Mouse (Mus musculus): ENCODE results near the gene Dohh. TPM values are rescaled to one million over a fixed set of nuclear protein-coding genes. Genes with fewer than 3 reads are reported as not detected.

Gene Dohh
- polyA plus RNA-seq, 1 experiment from 2014 or later: 61.4 TPM

DNA sequence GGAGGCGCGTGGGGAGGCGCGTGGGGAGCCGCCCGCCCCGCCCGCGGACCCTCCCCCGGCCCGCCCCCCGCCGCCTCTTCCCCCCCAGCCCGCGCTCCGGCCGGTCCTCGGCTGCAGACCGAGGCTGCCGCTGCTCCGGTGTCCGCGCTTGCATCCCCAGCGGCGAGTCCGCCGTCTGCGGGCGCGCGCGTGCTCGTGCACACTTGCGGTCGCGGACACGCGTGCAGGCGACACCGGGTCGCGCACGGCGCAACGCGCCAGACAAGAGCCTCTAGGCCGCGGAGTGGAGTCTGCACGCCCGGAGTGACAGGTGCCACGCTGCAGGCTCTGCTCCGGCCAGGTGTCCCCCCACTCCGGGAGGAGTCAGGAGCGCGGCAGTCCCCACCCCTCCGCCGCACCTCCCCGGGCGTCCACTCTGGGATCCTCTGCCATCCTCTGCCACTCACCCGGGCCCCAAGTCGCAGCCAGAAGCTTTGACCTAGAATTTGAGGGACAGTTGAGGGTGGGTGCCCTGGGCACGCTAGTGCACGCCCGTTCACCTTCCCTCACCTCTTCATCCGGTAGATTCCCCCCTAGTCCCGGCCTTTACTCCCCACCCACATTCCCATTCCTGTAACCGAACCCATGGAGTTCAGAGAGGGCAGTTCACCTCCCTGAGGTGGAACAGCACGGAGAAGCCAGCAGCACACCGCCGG is 46.8 kb downstream of the Dohh start:
- Histone ChIP-seq H3K9me3 (ENCODE audit: control insufficient read depth, low read length) (no peaks in the 10 kb centered on the region), H3K36me3 (ENCODE audit: control insufficient read depth, insufficient read depth, low read length) (no peaks in the 10 kb centered on the region), H3K27me3 (replicated peaks; ENCODE audit: control insufficient read depth, insufficient read depth, low read length) (peaks cover 6% of the 10 kb centered on the region; the same call in 1 of the 2 replicates), H3K4me2 (ENCODE audit: low read depth, low read length) (peak overlapping the region; percentile 97), H3K4me1 (ENCODE audit: control insufficient read depth, insufficient read depth, low read length) (peaks cover 15% of the 10 kb centered on the region), H3K9ac (ENCODE audit: low read depth, low read length) (peak overlapping the region; percentile 80), H3K27ac (replicated peaks; ENCODE audit: low read depth, low read length) (peak overlapping the region; percentile 89), H3K4me3 (ENCODE audit: low read depth, low read length) (peak overlapping the region; percentile 80)
- DNase-seq (ENCODE audit: low spot score): no peak
- peak; percentile 13; the same call in 1 of the 2 replicates for ATAC-seq (ENCODE audit: low read depth)
- WGBS: 2% methylated on average over 29 of the region's 70 CpGs

- DNase-seq (ENCODE audit: low spot score): peak; percentile 71
- no peaks in the 10 kb centered on the region for H3K36me3 ChIP-seq (ENCODE audit: control insufficient read depth, insufficient read depth, low read length)
- ATAC-seq (ENCODE audit: low read depth): no peak
- H3K27me3 ChIP-seq (replicated peaks; ENCODE audit: control insufficient read depth, insufficient read depth, low read length): peaks cover 6% of the 10 kb centered on the region; the same call in 1 of the 2 replicates
- WGBS: 20% methylated on average over 15 of the region's 15 CpGs
- peak overlapping the region; percentile 80 for H3K4me3 ChIP-seq (ENCODE audit: low read depth, low read length)
- H3K9me3 ChIP-seq (ENCODE audit: control insufficient read depth, low read length): no peaks in the 10 kb centered on the region
- peaks cover 15% of the 10 kb centered on the region; the same call in 1 of the 2 replicates for H3K4me1 ChIP-seq (ENCODE audit: control insufficient read depth, insufficient read depth, low read length)
- H3K4me2 ChIP-seq (ENCODE audit: low read depth, low read length): peak overlapping the region; percentile 97
- H3K9ac ChIP-seq (ENCODE audit: low read depth, low read length): peak overlapping the region; percentile 80; the same call in 1 of the 2 replicates
- no peak overlapping the region for H3K27ac ChIP-seq (replicated peaks; ENCODE audit: low read depth, low read length)
These were observed 47.4 kb downstream of the Dohh start for GRCm38 (mm10) chr10:81431526-81432168.

DNA sequence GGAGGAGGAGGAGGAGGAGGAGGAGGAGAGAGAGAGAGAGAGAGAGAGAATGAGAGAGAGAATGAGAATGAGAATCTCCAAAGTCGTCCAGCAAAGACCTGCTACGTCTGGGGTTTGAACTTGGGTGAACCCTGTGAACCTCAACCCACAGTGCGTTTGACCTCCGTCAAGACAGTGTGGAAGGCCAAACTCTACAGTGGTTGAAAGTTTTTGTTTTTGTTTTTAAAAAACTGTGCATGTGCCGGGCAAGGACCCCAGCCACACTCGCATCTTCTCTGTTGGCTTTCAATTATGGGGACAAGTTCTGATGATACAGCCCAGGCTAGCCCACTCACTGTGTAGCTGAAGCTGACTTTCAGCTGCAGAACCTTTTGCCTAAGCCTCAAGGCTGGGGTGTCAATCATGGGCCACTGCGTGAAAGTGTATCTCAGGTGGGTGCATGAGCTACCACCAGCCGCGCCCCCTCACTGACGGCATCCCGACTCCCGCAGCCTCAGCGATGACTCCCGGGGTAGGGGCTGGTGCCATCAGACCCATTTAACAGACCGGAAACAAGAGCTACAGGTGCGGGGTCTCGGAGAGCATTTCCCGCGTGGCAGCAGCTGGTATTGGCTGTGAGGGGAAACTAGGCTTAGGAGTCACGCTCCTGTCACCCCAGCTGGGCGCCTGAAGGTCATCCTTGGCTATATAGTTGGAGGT is 48.1 kb downstream of the Dohh start:
- H3K9me3 ChIP-seq (ENCODE audit: control insufficient read depth, low read length): no peaks in the 10 kb centered on the region
- no peak; the same call in 1 of the 2 replicates for ATAC-seq (ENCODE audit: low read depth)
- 67% methylated on average over 21 of the region's 21 CpGs for WGBS
- peaks cover 6% of the 10 kb centered on the region; the same call in 1 of the 2 replicates for H3K27me3 ChIP-seq (replicated peaks; ENCODE audit: control insufficient read depth, insufficient read depth, low read length)
- H3K9ac ChIP-seq (ENCODE audit: low read depth, low read length): peak overlapping the region; percentile 30; the same call in 1 of the 2 replicates
- H3K4me3 ChIP-seq (ENCODE audit: low read depth, low read length): peak overlapping the region; percentile 13; the same call in 1 of the 2 replicates
- no peaks in the 10 kb centered on the region for H3K36me3 ChIP-seq (ENCODE audit: control insufficient read depth, insufficient read depth, low read length)
- H3K4me1 ChIP-seq (ENCODE audit: control insufficient read depth, insufficient read depth, low read length): peaks cover 14% of the 10 kb centered on the region; the same call in 1 of the 2 replicates
- H3K27ac ChIP-seq (replicated peaks; ENCODE audit: low read depth, low read length): no peak overlapping the region
- no peak for DNase-seq (ENCODE audit: low spot score)
- peak overlapping the region; percentile 57 for H3K4me2 ChIP-seq (ENCODE audit: low read depth, low read length)

GRCm38 (mm10) chr10:81432868-81433262 is 48.6 kb downstream of the Dohh start:
- Histone ChIP-seq H3K36me3 (ENCODE audit: control insufficient read depth, insufficient read depth, low read length) (no peaks in the 10 kb centered on the region), H3K9ac (ENCODE audit: low read depth, low read length) (peak overlapping the region; percentile 60), H3K27me3 (replicated peaks; ENCODE audit: control insufficient read depth, insufficient read depth, low read length) (peaks cover 4% of the 10 kb centered on the region; the same call in 1 of the 2 replicates), H3K4me2 (ENCODE audit: low read depth, low read length) (peak overlapping the region; percentile 57), H3K4me3 (ENCODE audit: low read depth, low read length) (peak overlapping the region; percentile 30), H3K9me3 (ENCODE audit: control insufficient read depth, low read length) (no peaks in the 10 kb centered on the region), H3K27ac (replicated peaks; ENCODE audit: low read depth, low read length) (no peak overlapping the region), H3K4me1 (ENCODE audit: control insufficient read depth, insufficient read depth, low read length) (peaks cover 12% of the 10 kb centered on the region; the same call in 1 of the 2 replicates)
- DNase-seq (ENCODE audit: low spot score): peak; percentile 98
- peak; percentile 91 for ATAC-seq (ENCODE audit: low read depth)
- 4% methylated on average over 17 of the region's 17 CpGs for WGBS

DNA sequence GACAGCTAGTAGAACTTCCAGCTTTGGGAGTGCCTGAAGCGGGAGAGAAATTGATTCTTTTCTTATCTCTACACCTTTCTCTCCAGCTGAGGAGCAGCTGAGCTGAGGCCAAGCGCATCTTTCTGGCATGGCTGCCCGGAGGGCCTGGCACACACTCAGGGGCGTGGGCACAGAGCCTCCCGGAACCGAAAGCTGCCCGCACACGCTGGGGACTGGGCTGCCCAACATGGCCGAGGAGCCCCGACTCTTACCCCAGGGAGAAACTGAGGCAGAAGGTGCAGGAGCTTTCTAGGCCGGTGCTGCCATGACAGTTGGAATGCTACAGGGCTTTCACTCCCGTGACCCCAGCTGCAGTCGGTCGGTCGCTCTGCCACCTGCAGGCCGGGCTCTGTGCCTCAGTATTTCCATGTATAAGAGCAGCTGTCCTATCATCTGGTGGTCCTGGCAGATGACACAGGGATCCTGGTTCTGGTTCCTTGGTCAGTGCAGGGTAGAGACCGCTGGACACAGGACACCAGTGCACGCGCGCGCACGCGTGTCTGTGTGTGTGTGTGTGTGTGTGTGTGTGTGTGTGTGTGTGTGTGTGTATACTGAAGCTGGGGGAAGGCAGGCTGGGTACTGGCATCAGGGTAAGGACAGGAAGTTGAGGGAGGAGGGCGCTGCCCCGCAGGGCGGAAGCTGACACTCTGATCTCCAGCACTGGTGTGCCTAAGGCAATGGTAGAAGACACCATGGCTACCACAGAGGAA is 49.5 kb downstream of the Dohh start:
- Histone ChIP-seq H3K4me3 (ENCODE audit: low read depth, low read length) (no peak overlapping the region; the same call in 1 of the 2 replicates), H3K4me2 (ENCODE audit: low read depth, low read length) (peak overlapping the region; percentile 57; the same call in 1 of the 2 replicates), H3K9me3 (ENCODE audit: control insufficient read depth, low read length) (no peaks in the 10 kb centered on the region), H3K27me3 (replicated peaks; ENCODE audit: control insufficient read depth, insufficient read depth, low read length) (no peaks in the 10 kb centered on the region), H3K4me1 (ENCODE audit: control insufficient read depth, insufficient read depth, low read length) (peaks cover 12% of the 10 kb centered on the region; the same call in 1 of the 2 replicates), H3K27ac (replicated peaks; ENCODE audit: low read depth, low read length) (no peak overlapping the region), H3K9ac (ENCODE audit: low read depth, low read length) (no peak overlapping the region), H3K36me3 (ENCODE audit: control insufficient read depth, insufficient read depth, low read length) (no peaks in the 10 kb centered on the region)
- no peak for DNase-seq (ENCODE audit: low spot score)
- ATAC-seq (ENCODE audit: low read depth): no peak
- WGBS: 74% methylated on average over 26 of the region's 26 CpGs

- no peak for DNase-seq (ENCODE audit: low spot score)
- 56% methylated on average over 15 of the region's 15 CpGs for WGBS
- H3K9ac ChIP-seq (ENCODE audit: low read depth, low read length): no peak overlapping the region
These were observed 50.4 kb downstream of the Dohh start for GRCm38 (mm10) chr10:81434361-81435263.

DNA sequence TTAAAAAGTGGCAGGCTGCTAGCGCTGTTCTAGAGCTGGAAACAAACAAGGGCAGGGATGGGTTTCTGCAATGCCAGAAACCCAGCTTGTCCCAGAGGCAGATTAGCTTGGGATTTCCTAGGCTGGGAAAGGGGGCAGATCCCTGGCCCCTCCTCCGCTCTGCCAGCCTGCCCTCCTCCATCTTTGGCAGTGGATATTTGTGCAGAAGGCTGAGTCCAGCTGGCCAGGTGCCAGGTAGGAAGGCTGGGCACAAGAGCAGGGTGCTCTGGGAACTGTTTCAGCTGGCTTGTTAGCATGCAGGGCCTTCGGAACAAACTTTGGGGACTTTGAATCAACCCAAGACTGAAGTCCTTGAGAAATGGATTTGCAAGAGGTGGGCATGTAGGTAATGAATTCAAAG is 51.2 kb downstream of the Dohh start:
- Histone ChIP-seq H3K27ac (replicated peaks; ENCODE audit: low read depth, low read length) (no peak overlapping the region), H3K27me3 (replicated peaks; ENCODE audit: control insufficient read depth, insufficient read depth, low read length) (no peaks in the 10 kb centered on the region), H3K4me1 (ENCODE audit: control insufficient read depth, insufficient read depth, low read length) (peaks cover 7% of the 10 kb centered on the region; the same call in 1 of the 2 replicates), H3K4me3 (ENCODE audit: low read depth, low read length) (no peak overlapping the region), H3K4me2 (ENCODE audit: low read depth, low read length) (no peak overlapping the region), H3K9ac (ENCODE audit: low read depth, low read length) (no peak overlapping the region), H3K36me3 (ENCODE audit: control insufficient read depth, insufficient read depth, low read length) (no peaks in the 10 kb centered on the region), H3K9me3 (ENCODE audit: control insufficient read depth, low read length) (no peaks in the 10 kb centered on the region)
- WGBS: 76% methylated on average over 3 of the region's 3 CpGs
- no peak for ATAC-seq (ENCODE audit: low read depth)
- DNase-seq (ENCODE audit: low spot score): no peak

More at GRCm38 (mm10) chr10:81434361-81435263, 50.4 kb downstream of the Dohh start:
- Histone ChIP-seq H3K27ac (replicated peaks; ENCODE audit: low read depth, low read length) (no peak overlapping the region), H3K4me1 (ENCODE audit: control insufficient read depth, insufficient read depth, low read length) (peaks cover 7% of the 10 kb centered on the region; the same call in 1 of the 2 replicates), H3K9me3 (ENCODE audit: control insufficient read depth, low read length) (no peaks in the 10 kb centered on the region), H3K36me3 (ENCODE audit: control insufficient read depth, insufficient read depth, low read length) (no peaks in the 10 kb centered on the region), H3K27me3 (replicated peaks; ENCODE audit: control insufficient read depth, insufficient read depth, low read length) (no peaks in the 10 kb centered on the region), H3K4me2 (ENCODE audit: low read depth, low read length) (no peak overlapping the region), H3K4me3 (ENCODE audit: low read depth, low read length) (no peak overlapping the region)
- no peak for ATAC-seq (ENCODE audit: low read depth)

Measured in embryonic facial prominence, embryonic 14.5 days (tissue).